In the genomic region with DNA sequence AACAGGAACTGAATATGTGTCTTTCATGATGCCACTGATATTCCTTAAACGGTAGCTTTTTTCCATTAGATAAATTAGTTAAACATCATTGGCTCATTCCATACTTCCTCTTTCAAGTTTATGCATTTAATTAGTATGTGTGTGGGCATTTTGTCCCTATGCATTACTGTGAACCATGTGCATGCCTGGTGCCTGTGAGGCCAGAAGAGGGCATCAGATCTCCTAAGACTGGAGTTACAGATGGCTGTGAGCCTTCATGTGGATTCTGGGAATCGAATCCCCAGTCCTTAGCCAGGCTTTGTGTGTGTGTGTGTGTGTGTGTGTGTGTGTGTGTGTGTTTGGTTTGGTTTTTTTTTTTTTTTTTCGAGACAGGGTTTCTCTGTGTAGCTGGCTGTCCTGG, we compare ENCODE assay signal across 18 mouse cellular contexts. TPM values are rescaled to one million over a fixed set of nuclear protein-coding genes. Genes with fewer than 3 reads are reported as not detected.
DNase-seq lines count a peak whose midpoint lies in the region; ATAC-seq and TF ChIP-seq lines count a peak whose summit lies in the region.
"Had no signal": no experiment of that assay in that cellular context is flagged by ENCODE, and none has a peak within 500 bp of the region (broad histone marks: within the 10 kb centered on the region; RNA-seq: fewer than 3 reads in every experiment).

No protein-coding gene starts in this region.

- POLR2A ChIA-PET in Patski (lab: Charles Lee): interaction anchor here (0.6 kb wide), 1 partner anchor 528 kb away, joined by 5 read pairs; no protein-coding TSS in a partner anchor

- no peak overlapping the region for H3K4me3 ChIP-seq in intestine, postnatal 0 days (ENCODE audit: low read depth, low read length)
- no peak overlapping the region for H3K4me3 ChIP-seq in intestine, embryonic 16.5 days (ENCODE audit: low read length)
- H3K4me3 ChIP-seq in midbrain, postnatal 0 days (ENCODE audit: low read depth, low read length): no peak overlapping the region
- H3K4me3 ChIP-seq in midbrain, embryonic 16.5 days (ENCODE audit: low read depth, low read length): no peak overlapping the region
- no peak overlapping the region for H3K4me3 ChIP-seq in stomach, postnatal 0 days (ENCODE audit: low read depth, low read length)
- H3K4me3 ChIP-seq: embryonic facial prominence, embryonic 12.5 days; forebrain, embryonic 10.5 days; heart, embryonic 10.5 days; midbrain, embryonic 12.5 days had no signal

- no peak overlapping the region for H3K4me2 ChIP-seq in intestine, postnatal 0 days (replicated peaks; ENCODE audit: low read depth)
- H3K4me2 ChIP-seq in intestine, embryonic 16.5 days (ENCODE audit: low read depth, low read length): no peak overlapping the region
- no peak overlapping the region for H3K4me2 ChIP-seq in midbrain, postnatal 0 days (ENCODE audit: low read depth, low read length, poor library complexity, severe bottlenecking)
- no peak overlapping the region for H3K4me2 ChIP-seq in midbrain, embryonic 16.5 days (ENCODE audit: low read length)
- H3K4me2 ChIP-seq in stomach, postnatal 0 days (replicated peaks; ENCODE audit: low read depth): no peak overlapping the region
- H3K4me2 ChIP-seq: embryonic facial prominence, embryonic 12.5 days; midbrain, embryonic 12.5 days had no signal

- ATAC-seq in intestine, postnatal 0 days: no peak
- no peak for ATAC-seq in intestine, embryonic 16.5 days
- no peak for ATAC-seq in midbrain, postnatal 0 days (ENCODE audit: low FRiP score)
- no peak for ATAC-seq in midbrain, embryonic 16.5 days
- ATAC-seq in Patski: no peak
- ATAC-seq in stomach, postnatal 0 days (ENCODE audit: low FRiP score, low TSS enrichment): no peak
- ATAC-seq: inflammation-experienced regulatory T-cells, adult 6 months had no signal

- no peaks in the 10 kb centered on the region for H3K4me1 ChIP-seq in intestine, postnatal 0 days (replicated peaks; ENCODE audit: control insufficient read depth, insufficient read depth, low read length)
- no peaks in the 10 kb centered on the region for H3K4me1 ChIP-seq in intestine, embryonic 16.5 days (ENCODE audit: control insufficient read depth, insufficient read depth, low read length)
- H3K4me1 ChIP-seq in midbrain, postnatal 0 days (ENCODE audit: insufficient read depth, low read length): no peaks in the 10 kb centered on the region
- H3K4me1 ChIP-seq in midbrain, embryonic 16.5 days (ENCODE audit: control insufficient read depth, insufficient read depth, low read length): no peaks in the 10 kb centered on the region
- no peaks in the 10 kb centered on the region for H3K4me1 ChIP-seq in stomach, postnatal 0 days (replicated peaks; ENCODE audit: control insufficient read depth, insufficient read depth)
- H3K4me1 ChIP-seq: embryonic facial prominence, embryonic 12.5 days; heart, embryonic 10.5 days; midbrain, embryonic 12.5 days had no signal

- CTCF ChIA-PET in Patski (lab: Charles Lee): no interaction called here

- peak; percentile 30 for TF ChIP-seq CTCF in intestine, postnatal 0 days (IDR thresholded peaks at IDR 0.05; ENCODE audit: low read depth)
- TF ChIP-seq CTCF in midbrain, postnatal 0 days (IDR thresholded peaks at IDR 0.05): peak; percentile 34
- peak; percentile 25 for TF ChIP-seq CTCF in Patski (IDR thresholded peaks at IDR 0.05)
- peak; percentile 35 for TF ChIP-seq CTCF in stomach, postnatal 0 days (IDR thresholded peaks at IDR 0.05; ENCODE audit: low read depth)

- H3K9me3 ChIP-seq in intestine, postnatal 0 days (ENCODE audit: control insufficient read depth): no peaks in the 10 kb centered on the region
- H3K9me3 ChIP-seq in intestine, embryonic 16.5 days (ENCODE audit: control insufficient read depth, low read length): no peaks in the 10 kb centered on the region
- no peaks in the 10 kb centered on the region for H3K9me3 ChIP-seq in midbrain, postnatal 0 days (ENCODE audit: low read length)
- H3K9me3 ChIP-seq in midbrain, embryonic 16.5 days (replicated peaks; ENCODE audit: control insufficient read depth, low read length, poor library complexity, severe bottlenecking): no peaks in the 10 kb centered on the region
- H3K9me3 ChIP-seq in stomach, postnatal 0 days (ENCODE audit: control insufficient read depth, low read length): no peaks in the 10 kb centered on the region
- H3K9me3 ChIP-seq: embryonic facial prominence, embryonic 12.5 days; forebrain, embryonic 10.5 days; G1E; heart, embryonic 10.5 days; midbrain, embryonic 12.5 days had no signal

- H3K27ac ChIP-seq in intestine, postnatal 0 days (ENCODE audit: low read depth, low read length): no peak overlapping the region
- no peak overlapping the region for H3K27ac ChIP-seq in intestine, embryonic 16.5 days (ENCODE audit: low read length)
- no peak overlapping the region for H3K27ac ChIP-seq in midbrain, postnatal 0 days (ENCODE audit: low read depth, low read length)
- no peak overlapping the region for H3K27ac ChIP-seq in midbrain, embryonic 16.5 days (ENCODE audit: low read length)
- H3K27ac ChIP-seq in stomach, postnatal 0 days (replicated peaks): no peak overlapping the region
- H3K27ac ChIP-seq: embryonic facial prominence, embryonic 12.5 days; forebrain, embryonic 10.5 days; heart, embryonic 10.5 days; midbrain, embryonic 12.5 days had no signal

- DNase-seq in midbrain, postnatal 0 days (ENCODE audit: low spot score): no peak
- DNase-seq in Patski (ENCODE audit: low read depth, low spot score): no peak
- no peak for DNase-seq in stomach, postnatal 0 days (ENCODE audit: low spot score)
- no peak for DNase-seq in thymus, postnatal 14 days
- DNase-seq in left cerebral cortex, adult 9 months (ENCODE audit: low spot score in 2 of 2): no peak
- DNase-seq: cerebellum, adult 9-11 months; heart, postnatal 4 days; kidney, postnatal 10 days; lung, postnatal 10 days had no signal

- H3K27me3 ChIP-seq in intestine, postnatal 0 days (replicated peaks; ENCODE audit: control insufficient read depth, insufficient read depth, low read length): no peaks in the 10 kb centered on the region
- H3K27me3 ChIP-seq in intestine, embryonic 16.5 days (replicated peaks; ENCODE audit: control insufficient read depth, insufficient read depth, low read length): no peaks in the 10 kb centered on the region
- no peaks in the 10 kb centered on the region for H3K27me3 ChIP-seq in midbrain, postnatal 0 days (ENCODE audit: insufficient read depth, low read length)
- no peaks in the 10 kb centered on the region for H3K27me3 ChIP-seq in midbrain, embryonic 16.5 days (ENCODE audit: control insufficient read depth, insufficient read depth, low read depth, low read length)
- H3K27me3 ChIP-seq in Patski: peaks cover 19% of the 10 kb centered on the region
- no peaks in the 10 kb centered on the region for H3K27me3 ChIP-seq in stomach, postnatal 0 days (ENCODE audit: control insufficient read depth, insufficient read depth, low read length)
- H3K27me3 ChIP-seq: embryonic facial prominence, embryonic 12.5 days; midbrain, embryonic 12.5 days had no signal

- no peak for TF ChIP-seq EP300 in stomach, postnatal 0 days (optimal IDR thresholded peaks at IDR 0.05)

- no peaks in the 10 kb centered on the region for H3K36me3 ChIP-seq in intestine, postnatal 0 days (ENCODE audit: control insufficient read depth, insufficient read depth)
- no peaks in the 10 kb centered on the region for H3K36me3 ChIP-seq in intestine, embryonic 16.5 days (ENCODE audit: control insufficient read depth, insufficient read depth, low read length)
- no peaks in the 10 kb centered on the region for H3K36me3 ChIP-seq in midbrain, postnatal 0 days (ENCODE audit: insufficient read depth, low read length)
- no peaks in the 10 kb centered on the region for H3K36me3 ChIP-seq in midbrain, embryonic 16.5 days (ENCODE audit: control insufficient read depth, insufficient read depth, low read length)
- no peaks in the 10 kb centered on the region for H3K36me3 ChIP-seq in stomach, postnatal 0 days (ENCODE audit: control insufficient read depth, insufficient read depth, low read length)
- H3K36me3 ChIP-seq: embryonic facial prominence, embryonic 12.5 days; forebrain, embryonic 10.5 days; G1E; heart, embryonic 10.5 days; midbrain, embryonic 12.5 days had no signal

- in situ Hi-C loops in Patski (cut with MboI; ENCODE audit: low pct_unique_long_range_greater_than_20kb): no loop called here

- 70% methylated on average over 3 of the region's 3 CpGs for WGBS in intestine, postnatal 0 days
- 73% methylated on average over 3 of the region's 3 CpGs for WGBS in intestine, embryonic 16.5 days
- 88% methylated on average over 2 of the region's 3 CpGs for WGBS in midbrain, postnatal 0 days
- 72% methylated on average over 3 of the region's 3 CpGs for WGBS in midbrain, embryonic 16.5 days
- 67% methylated on average over 3 of the region's 3 CpGs for WGBS in stomach, postnatal 0 days

- H3K9ac ChIP-seq in intestine, postnatal 0 days (ENCODE audit: low read depth, low read length): no peak overlapping the region
- H3K9ac ChIP-seq in intestine, embryonic 16.5 days (ENCODE audit: low read depth, low read length): no peak overlapping the region
- H3K9ac ChIP-seq in midbrain, postnatal 0 days (replicated peaks; ENCODE audit: low read length, poor library complexity, severe bottlenecking): no peak overlapping the region
- no peak overlapping the region for H3K9ac ChIP-seq in midbrain, embryonic 16.5 days (ENCODE audit: low read depth, low read length)
- no peak overlapping the region for H3K9ac ChIP-seq in stomach, postnatal 0 days (ENCODE audit: low read length)
- H3K9ac ChIP-seq: embryonic facial prominence, embryonic 12.5 days; midbrain, embryonic 12.5 days had no signal

RNA-seq across cellular contexts. Expression of a gene that starts 7.2 kb away (rescaled TPM):
- polyA plus RNA-seq in intestine, postnatal 0 days (2015; fragmentation: Nextera tagmentation; extraction: Ambion mirVana): 9.6 and 10.3 TPM in 2 replicates
- 13.1 and 14.4 TPM in 2 replicates for polyA plus RNA-seq in intestine, embryonic 16.5 days (2015; fragmentation: Nextera tagmentation; extraction: Ambion mirVana)
- total RNA-seq in midbrain, postnatal 0 days (2014; rRNA removed): 371 and 469 TPM in 2 replicates
- 530 and 548 TPM in 2 replicates for polyA plus RNA-seq in midbrain, postnatal 0 days (2015; fragmentation: Nextera tagmentation; extraction: Ambion mirVana)
- polyA plus RNA-seq in midbrain, embryonic 16.5 days (2015; fragmentation: Nextera tagmentation; extraction: Ambion mirVana): 612 and 638 TPM in 2 replicates
- not detected for polyA plus RNA-seq in Patski (2021)
- 6.8 and 9.0 TPM in 2 replicates for polyA plus RNA-seq in stomach, postnatal 0 days (2015; fragmentation: Nextera tagmentation; extraction: Ambion mirVana)
- polyA plus RNA-seq: G1E; inflammation-experienced regulatory T-cells, adult 6 months had no signal

RNA-seq across cellular contexts. Expression of a gene that starts 17.3 kb away (rescaled TPM):
- 60.8 and 61.6 TPM in 2 replicates for polyA plus RNA-seq in intestine, postnatal 0 days (2015; fragmentation: Nextera tagmentation; extraction: Ambion mirVana)
- polyA plus RNA-seq in intestine, embryonic 16.5 days (2015; fragmentation: Nextera tagmentation; extraction: Ambion mirVana): 81.8 and 84.8 TPM in 2 replicates
- 87.6 and 94.0 TPM in 2 replicates for total RNA-seq in midbrain, postnatal 0 days (2014; rRNA removed)
- polyA plus RNA-seq in midbrain, postnatal 0 days (2015; fragmentation: Nextera tagmentation; extraction: Ambion mirVana): 103 and 106 TPM in 2 replicates
- 118 and 120 TPM in 2 replicates for polyA plus RNA-seq in midbrain, embryonic 16.5 days (2015; fragmentation: Nextera tagmentation; extraction: Ambion mirVana)
- polyA plus RNA-seq in Patski (2021): 88.3 TPM
- polyA plus RNA-seq in stomach, postnatal 0 days (2015; fragmentation: Nextera tagmentation; extraction: Ambion mirVana): 77.3 and 82.5 TPM in 2 replicates

RNA-seq across cellular contexts. Expression of a gene that starts 47.0 kb away (rescaled TPM):
- polyA plus RNA-seq in intestine, postnatal 0 days (2015; fragmentation: Nextera tagmentation; extraction: Ambion mirVana): 166 and 179 TPM in 2 replicates
- 323 and 324 TPM in 2 replicates for polyA plus RNA-seq in intestine, embryonic 16.5 days (2015; fragmentation: Nextera tagmentation; extraction: Ambion mirVana)
- 62.1 and 64.4 TPM in 2 replicates for total RNA-seq in midbrain, postnatal 0 days (2014; rRNA removed)
- polyA plus RNA-seq in midbrain, postnatal 0 days (2015; fragmentation: Nextera tagmentation; extraction: Ambion mirVana): 63.3 and 73.6 TPM in 2 replicates
- polyA plus RNA-seq in midbrain, embryonic 16.5 days (2015; fragmentation: Nextera tagmentation; extraction: Ambion mirVana): 85.1 and 89.0 TPM in 2 replicates
- 239 TPM for polyA plus RNA-seq in Patski (2021)
- 177 and 193 TPM in 2 replicates for polyA plus RNA-seq in stomach, postnatal 0 days (2015; fragmentation: Nextera tagmentation; extraction: Ambion mirVana)

Comparison
In these comparisons a context has a peak if more than half of its experiments do, and no peak if none do; other contexts are left out.
1. RNA of a gene that starts 7.2 kb away (polyA plus RNA-seq): 612 to 638 TPM in midbrain, embryonic 16.5 days and 530 to 548 TPM in midbrain, postnatal 0 days; 13.1 to 14.4 TPM in intestine, embryonic 16.5 days, 9.6 to 10.3 TPM in intestine, postnatal 0 days, 6.8 to 9.0 TPM in stomach, postnatal 0 days and not detected in Patski (single experiment); every median in the first group is over 10 times any median in the second.
2. Peak in every context shown above with its lines, with median percentiles within 50 percentile points of each other: CTCF ChIP-seq.